Mouse (Mus musculus) ovary, postnatal 10 days (tissue): ENCODE data around the gene Ecsit.
A peak's percentile ranks its signal among the peaks of the same experiment; 100 is the strongest.
"Not testable (repeated sequence)": the region's sequence is repeated elsewhere in the genome, so short reads cannot be mapped to it uniquely, and the experiment has no call there.

Experiments used
- DNase-seq: peaks from one replicate; pipeline ENCODE4 v3.0.0; 2022; ENCODE audit warnings: low spot score

Gene Ecsit

GRCm38 (mm10) chr9:22089281-22089680 is 4.0 kb upstream of the Ecsit start:
- no peak for DNase-seq

DNA sequence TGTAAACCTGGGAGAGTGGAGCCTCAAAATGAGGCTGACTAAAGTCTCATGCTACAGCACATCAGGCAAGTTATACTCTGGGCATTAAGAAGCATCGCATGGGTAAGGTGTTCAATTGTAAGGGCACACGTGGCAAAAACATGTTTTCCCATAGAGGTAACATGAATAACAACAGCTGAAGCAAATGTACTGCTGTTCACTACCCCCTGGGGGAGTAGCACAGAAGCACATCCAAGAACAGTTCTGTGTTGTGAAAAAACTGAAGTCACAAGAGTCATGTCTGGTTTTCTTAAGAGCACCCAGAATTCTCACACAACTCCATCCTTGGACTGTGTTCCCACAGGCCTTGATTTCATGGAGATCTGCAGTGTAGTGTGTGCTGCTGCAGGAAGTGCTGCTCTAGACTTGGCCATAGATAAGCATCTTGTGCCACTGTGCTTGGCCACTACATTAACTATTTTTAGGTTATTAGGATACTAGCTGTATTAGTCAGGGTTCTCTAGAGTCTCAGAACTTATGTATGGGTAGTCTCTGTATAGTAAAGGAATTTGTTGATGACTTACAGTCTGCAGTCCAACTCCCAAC is 1.9 kb upstream of the Ecsit start:
- no peak for DNase-seq

GRCm38 (mm10) chr9:22086012-22086411 is 774 bp upstream of the Ecsit start:
- no peak for DNase-seq

- no peak for DNase-seq
Measured at GRCm38 (mm10) chr9:22084667-22085021, 594 bp downstream of the Ecsit start.

- DNase-seq, result no peak
Measured at GRCm38 (mm10) chr9:22076223-22076622, 9.0 kb downstream of the Ecsit start.

- not testable (repeated sequence) for DNase-seq
Measured at GRCm38 (mm10) chr9:22075778-22076177, 9.5 kb downstream of the Ecsit start.

DNA sequence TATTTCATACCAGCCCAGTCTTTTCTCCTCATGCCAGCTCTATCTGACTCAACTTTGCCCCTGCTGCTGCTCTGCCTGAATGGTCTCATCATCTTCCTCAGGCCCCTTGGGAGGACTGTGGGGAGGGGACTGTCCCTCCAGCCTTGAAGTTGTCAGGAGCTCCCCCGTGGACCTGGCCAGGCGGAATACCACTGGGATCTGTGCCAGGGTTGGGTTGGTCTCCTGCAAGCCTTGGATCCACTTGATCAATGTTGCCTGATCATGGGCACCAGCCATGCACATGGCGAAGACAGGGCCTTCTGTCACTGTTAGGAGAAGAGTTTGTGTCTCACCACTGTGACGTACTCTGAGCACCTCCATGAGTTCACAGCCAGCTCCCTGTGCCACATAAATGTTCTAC is 13.0 kb downstream of the Ecsit start:
- DNase-seq, result no peak

- peak; percentile 93 for DNase-seq
Measured at GRCm38 (mm10) chr9:22070791-22071573, 14.3 kb downstream of the Ecsit start, which contains the start of the genes Gm49318 and Zfp653. Gm49318 (minus strand) TSS chr9:22071259. Zfp653 (minus strand) TSS chr9:22071376.

DNA sequence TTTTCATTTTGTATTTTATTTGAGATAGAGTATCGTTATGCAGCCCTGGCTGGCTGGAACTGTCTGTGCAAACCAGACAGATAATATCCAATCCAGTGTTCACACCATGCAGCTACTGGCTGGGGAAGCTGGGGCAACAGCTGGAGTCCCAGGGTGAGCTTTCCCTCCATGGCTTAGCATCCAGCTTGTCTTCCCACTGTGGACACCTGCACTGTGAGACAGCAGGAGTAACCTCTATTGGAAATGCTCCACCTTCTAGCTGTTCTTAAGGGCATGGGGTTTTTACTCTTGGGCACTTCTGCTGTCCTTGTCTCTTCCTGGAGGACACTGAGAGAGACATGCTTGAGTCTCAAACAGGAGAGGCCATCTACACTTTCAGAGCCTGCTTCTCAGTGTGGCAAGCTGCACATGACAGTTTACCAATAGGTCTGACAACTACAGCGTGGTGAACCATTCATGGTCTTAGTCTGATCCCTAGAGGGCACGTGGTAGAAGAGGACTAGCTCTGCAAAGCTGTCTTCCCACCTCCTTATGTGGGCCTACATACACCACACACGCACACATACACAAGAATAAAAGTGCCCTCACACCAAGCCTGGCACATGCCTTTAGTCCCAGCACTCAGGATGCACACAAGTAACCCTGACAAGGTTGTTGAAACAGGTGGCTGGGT is 15.2 kb downstream of the Ecsit start:
- DNase-seq, result no peak

DNA sequence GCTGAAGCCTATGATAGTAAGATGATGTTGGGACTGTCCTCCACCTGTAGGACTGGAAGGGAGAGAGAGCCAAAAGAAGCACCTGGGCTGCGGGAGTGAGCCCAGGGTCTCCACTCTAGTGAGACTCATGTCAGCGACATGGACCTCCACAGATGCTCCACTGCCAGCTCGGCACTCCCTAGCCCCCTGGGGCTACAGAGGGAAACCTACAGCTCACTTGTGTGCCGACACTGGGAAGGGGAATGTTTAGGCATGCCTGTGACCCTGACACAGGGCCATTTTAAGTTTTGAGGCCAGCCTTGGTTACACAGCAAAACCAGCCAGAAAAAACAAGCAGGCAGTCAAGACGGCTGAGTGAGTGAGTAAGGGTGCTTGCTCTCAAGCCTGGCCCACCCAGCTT is 18.0 kb downstream of the Ecsit start:
- DNase-seq, result no peak

- DNase-seq, result no peak
Measured at GRCm38 (mm10) chr9:22066433-22066832, 18.8 kb downstream of the Ecsit start.

DNA sequence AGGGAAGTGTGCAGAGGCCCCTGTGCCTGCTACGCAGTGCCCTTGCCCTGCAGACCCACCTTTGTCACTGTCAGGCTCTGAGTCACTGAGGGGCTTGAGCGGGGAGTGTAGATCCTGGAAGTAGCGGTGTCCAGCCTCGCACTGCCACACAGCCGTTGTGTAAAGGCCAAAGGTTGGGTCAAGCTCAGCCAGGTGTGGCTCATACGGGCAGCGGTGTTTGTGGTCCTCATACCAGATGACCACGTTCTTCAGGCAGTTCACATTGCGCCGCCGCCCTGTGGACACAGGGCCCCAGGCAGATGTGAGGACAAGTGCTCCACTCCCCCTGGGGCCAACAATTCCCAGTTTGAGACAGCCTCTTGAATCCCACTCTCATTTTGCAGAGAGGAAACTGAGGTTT is 19.6 kb downstream of the Ecsit start:
- no peak for DNase-seq

- DNase-seq, result no peak
Measured at GRCm38 (mm10) chr9:22064341-22064740, 20.9 kb downstream of the Ecsit start.

DNA sequence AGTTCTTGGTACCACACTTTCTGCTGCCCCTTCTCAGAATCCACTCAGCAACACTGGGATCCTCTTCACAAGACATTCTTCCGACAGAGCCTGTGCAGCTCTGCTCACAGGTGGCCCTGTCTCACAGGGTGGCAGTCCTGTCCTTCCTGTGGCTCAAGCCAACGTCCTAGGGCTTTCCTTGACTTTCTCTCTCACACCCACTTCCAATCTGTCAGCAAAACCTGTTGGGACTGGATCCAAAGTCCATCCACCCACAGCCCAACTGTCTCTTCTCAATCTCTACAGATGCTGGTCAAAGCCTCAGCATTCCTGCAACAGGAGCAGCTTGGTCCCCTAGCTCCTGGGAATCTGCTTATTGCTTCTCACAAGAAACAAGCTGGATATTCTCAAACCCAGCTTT is 23.9 kb downstream of the Ecsit start:
- no peak for DNase-seq

- DNase-seq, result no peak
Measured at GRCm38 (mm10) chr9:22058011-22058424, 27.2 kb downstream of the Ecsit start.

GRCm38 (mm10) chr9:22057031-22057517 is 28.2 kb downstream of the Ecsit start:
- DNase-seq, result no peak

- DNase-seq, result no peak
Measured at GRCm38 (mm10) chr9:22056303-22056910, 28.8 kb downstream of the Ecsit start.

DNA sequence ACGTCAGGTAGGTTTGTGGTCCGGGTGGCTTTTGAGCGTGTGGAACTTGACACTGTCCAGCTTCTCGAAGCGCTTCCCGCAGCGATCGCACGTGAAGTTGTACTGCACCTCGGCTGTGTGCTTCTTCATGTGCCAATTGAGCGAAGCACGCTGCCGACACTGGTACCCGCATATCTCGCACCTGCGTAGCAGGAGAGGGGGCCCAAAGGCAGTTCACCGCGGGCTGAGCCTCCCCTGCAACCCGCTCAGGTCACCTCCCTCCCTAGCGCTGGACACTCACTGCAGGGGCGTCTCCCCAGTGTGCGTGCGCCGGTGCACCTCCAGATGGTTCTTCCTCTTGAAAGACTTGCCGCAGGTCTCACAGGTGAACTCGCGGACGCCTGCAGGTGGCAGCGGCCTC is 29.5 kb downstream of the Ecsit start:
- no peak for DNase-seq

- DNase-seq, result no peak
Measured at GRCm38 (mm10) chr9:22054411-22055076, 30.7 kb downstream of the Ecsit start.

DNA sequence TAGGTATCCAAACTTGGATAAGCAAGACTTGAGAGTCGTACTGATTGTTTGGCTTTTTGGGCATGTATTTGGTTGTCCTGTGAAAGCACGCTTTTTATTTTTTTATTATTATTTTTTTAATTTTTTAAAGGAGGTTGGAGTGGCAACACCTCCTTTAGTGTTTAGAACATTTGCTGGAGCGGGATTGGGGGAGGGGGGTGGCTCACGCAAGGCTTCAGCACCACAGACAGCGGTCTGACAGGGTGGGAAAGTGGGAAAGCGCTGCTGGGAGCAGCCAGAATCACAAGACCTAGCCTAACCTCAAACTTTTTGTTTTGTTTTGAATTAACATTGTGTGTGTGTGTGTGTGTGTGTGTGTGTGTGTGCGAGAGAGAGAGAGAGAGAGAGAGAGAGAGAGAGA is 31.6 kb downstream of the Ecsit start:
- no peak for DNase-seq

- no peak for DNase-seq
Measured at GRCm38 (mm10) chr9:22051958-22052254, 33.3 kb downstream of the Ecsit start, which contains the start of gene Elavl3. Elavl3 (minus strand) TSS chr9:22052023.
